Mouse (Mus musculus) heart, adult 2 months (tissue): ENCODE measurements around the gene Wfdc3. TPM values are rescaled to one million over a fixed set of nuclear protein-coding genes. Genes with fewer than 3 reads are reported as not detected.

Experiments used
- DNase-seq, 2 experiments: peaks; one replicate each; pipeline ENCODE4 v3.0.0; 2021
- H3K27ac ChIP-seq: fragments of 200-600 bp; 2 replicates; pipeline ENCODE4 v1.8.1; 2022
- H3K27me3 ChIP-seq: fragments of 200-500 bp; 2 replicates; pipeline ENCODE4 v1.6.1; 2012; ENCODE audit warnings: mild to moderate bottlenecking, low read length, inconsistent platforms, mixed read lengths; ENCODE audit not compliant: control insufficient read depth, insufficient read depth
- H3K36me3 ChIP-seq: fragments of 200-500 bp; 2 replicates; pipeline ENCODE4 v1.6.1; 2012; ENCODE audit warnings: low read length, inconsistent platforms; ENCODE audit not compliant: control insufficient read depth, insufficient read depth
- H3K4me1 ChIP-seq: fragments of 200-500 bp; 2 replicates; pipeline ENCODE4 v1.6.1; 2011; ENCODE audit warnings: low read length; ENCODE audit not compliant: control insufficient read depth, insufficient read depth
- H3K4me3 ChIP-seq: fragments of 200-600 bp; 2 replicates; pipeline ENCODE4 v1.8.1; 2022
- H3K79me2 ChIP-seq: fragments of 200-500 bp; replicated peaks from 2 replicates; pipeline ENCODE4 v1.6.1; 2012; ENCODE audit warnings: mild to moderate bottlenecking, inconsistent platforms, low read length, moderate library complexity, mixed read lengths; ENCODE audit not compliant: control insufficient read depth, insufficient read depth
- H3K9ac ChIP-seq: fragments of 200-500 bp; 2 replicates; pipeline ENCODE4 v1.6.1; 2012; ENCODE audit warnings: low read depth, mild to moderate bottlenecking, control low read depth, inconsistent platforms, low read length, mixed read lengths
- CTCF ChIP-seq: fragments of 200-600 bp; IDR thresholded peaks from 2 replicates; pipeline ENCODE4 v1.8.1; 2022; ENCODE audit warnings: antibody characterized with exemption, mild to moderate bottlenecking, moderate library complexity
- EP300 ChIP-seq: fragments of 200-500 bp; IDR thresholded peaks from 2 replicates; pipeline ENCODE4 v1.6.1; 2011; ENCODE audit warnings: low read depth, low read length, control low read depth; ENCODE audit not compliant: insufficient read depth
- POLR2A ChIP-seq: fragments of 200-500 bp; IDR thresholded peaks from 2 replicates; pipeline ENCODE4 v1.6.1; 2011; ENCODE audit warnings: mild to moderate bottlenecking, low read depth, low read length, control low read depth; ENCODE audit not compliant: insufficient read depth
- WGBS: fragments of 180-500 bp; shearing (Covaris S2); methylation state at CpG from one replicate; pipeline ENCODE4 v1.1.7; 2018; 5-methylcytosine and 5-hydroxymethylcytosine counted together
- intact Hi-C: fragments of 180-260 bp; cut with DNase I; formaldehyde crosslinking; loops from one replicate; pipeline ENCODE4 v1.15.1; 2025
- polyA plus RNA-seq: library from polyadenylated mRNA; depleted of rRNA; stranded (reverse); fragments of >200 nt; gene quantifications from 2 replicates; pipeline ENCODE4 v1.2.3, GENCODE M21; 2012; rRNA removed
- total RNA-seq, 2 experiments: library from RNA; stranded (reverse); gene quantifications; 2 replicates each; pipeline ENCODE4 v1.2.3; 2021

The Wfdc3 gene
- total and polyA plus RNA-seq, 3 experiments: 0.31 TPM; not detected in 2

DNA sequence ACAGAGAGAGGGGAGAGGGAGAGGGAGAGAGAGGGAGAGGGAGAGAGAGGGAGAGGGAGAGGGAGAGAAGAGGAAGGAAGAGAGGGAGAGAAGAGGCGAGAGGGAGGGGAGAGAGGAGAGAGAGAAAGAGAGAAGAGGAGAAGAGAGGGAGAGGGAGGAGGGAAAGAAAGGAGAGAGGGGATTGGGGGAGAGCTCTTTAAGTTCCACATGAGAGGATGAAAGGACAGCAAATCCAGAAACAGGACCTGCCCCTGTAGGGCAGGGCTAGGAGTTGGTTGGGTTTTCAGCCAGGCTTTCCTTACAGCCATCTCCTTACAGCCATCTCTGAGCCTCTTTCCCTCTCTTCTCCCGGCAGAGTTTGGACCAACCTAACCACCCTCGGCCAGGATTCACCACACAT lies 60.9 kb downstream of the Wfdc3 start, which contains the start of gene Wfdc13:
Gene Wfdc13, plus strand, starts transcription at position 301 of the 400 bp plus-strand sequence.
- Histone ChIP-seq H3K4me1 (no peaks in the 10 kb centered on the region), H3K27ac (no peak within 1 kb of the TSS), H3K79me2 (no peaks in the 10 kb centered on the region), H3K27me3 (no peaks in the 10 kb centered on the region; the same call in 1 of the 2 replicates), H3K9ac (no peak within 1 kb of the TSS), H3K36me3 (no peaks in the 10 kb centered on the region), H3K4me3 (no peak within 1 kb of the TSS)
- intact Hi-C loops: no loop called here
- TF ChIP-seq EP300 (no peak), POLR2A (no peak), CTCF (no peak)
- 61% methylated on average over 3 of the region's 3 CpGs for WGBS
- DNase-seq: no peak

Other genes with a start within 250 kb of the Wfdc3 start
- 10 to 100 TPM; 31.3 to 31.5 TPM for gene Pigt, start 248.4 kb downstream of the Wfdc3 start, total RNA-seq
- gene Pigt, start 248.4 kb downstream of the Wfdc3 start, polyA plus RNA-seq: 47.1 and 51.3 TPM in 2 replicates
- 1 to 10 TPM in 1 of 2 experiments, under 1 TPM in 1; 0.43 to 1.3 TPM for gene Wfdc2, start 183.5 kb downstream of the Wfdc3 start, total RNA-seq
- 0.50 and 78.4 TPM in 2 replicates for gene Wfdc2, start 183.5 kb downstream of the Wfdc3 start, polyA plus RNA-seq
- gene Spint3, start 172.5 kb downstream of the Wfdc3 start, total RNA-seq: not detected
- not detected in 2 replicates for gene Spint3, start 172.5 kb downstream of the Wfdc3 start, polyA plus RNA-seq
- under 1 TPM in 1 of 2 experiments, not detected in 1; 0.30 TPM for gene Wfdc6a, start 160.5 kb downstream of the Wfdc3 start, total RNA-seq
- gene Wfdc6a, start 160.5 kb downstream of the Wfdc3 start, polyA plus RNA-seq: 0.47 and 0.56 TPM in 2 replicates
- not detected for gene Eppin, start 152.3 kb downstream of the Wfdc3 start, total RNA-seq
- gene Eppin, start 152.3 kb downstream of the Wfdc3 start, polyA plus RNA-seq: 0.16 TPM in 1 of 2 replicates, not detected in the other
- gene Wfdc6b, start 132.4 kb downstream of the Wfdc3 start, total RNA-seq: not detected
- not detected in 2 replicates for gene Wfdc6b, start 132.4 kb downstream of the Wfdc3 start, polyA plus RNA-seq
- not detected for gene Wfdc8, start 132.3 kb downstream of the Wfdc3 start, total RNA-seq
- gene Wfdc8, start 132.3 kb downstream of the Wfdc3 start, polyA plus RNA-seq: not detected in 2 replicates
- gene Wfdc16, start 107.1 kb downstream of the Wfdc3 start, total RNA-seq: not detected
- gene Wfdc16, start 107.1 kb downstream of the Wfdc3 start, polyA plus RNA-seq: not detected in 2 replicates
- gene Wfdc10, start 89.9 kb downstream of the Wfdc3 start, total RNA-seq: not detected
- gene Wfdc10, start 89.9 kb downstream of the Wfdc3 start, polyA plus RNA-seq: not detected in 2 replicates
- not detected for gene Wfdc9, start 89.3 kb downstream of the Wfdc3 start, total RNA-seq
- not detected in 2 replicates for gene Wfdc9, start 89.3 kb downstream of the Wfdc3 start, polyA plus RNA-seq
- not detected for gene Wfdc11, start 71.8 kb downstream of the Wfdc3 start, total RNA-seq
- gene Wfdc11, start 71.8 kb downstream of the Wfdc3 start, polyA plus RNA-seq: not detected in 2 replicates
- not detected for gene Wfdc13, start 60.8 kb downstream of the Wfdc3 start, total RNA-seq
- 0.25 TPM in 1 of 2 replicates, not detected in the other for gene Wfdc13, start 60.8 kb downstream of the Wfdc3 start, polyA plus RNA-seq
- gene Spint4, start 47.4 kb downstream of the Wfdc3 start, total RNA-seq: not detected
- gene Spint4, start 47.4 kb downstream of the Wfdc3 start, polyA plus RNA-seq: not detected in 2 replicates
- gene Spint5, start 30.6 kb downstream of the Wfdc3 start, total RNA-seq: not detected
- not detected in 2 replicates for gene Spint5, start 30.6 kb downstream of the Wfdc3 start, polyA plus RNA-seq
- 10 to 100 TPM; 21.8 to 21.9 TPM for gene Dnttip1, start 52 bp upstream of the Wfdc3 start, total RNA-seq
- gene Dnttip1, start 52 bp upstream of the Wfdc3 start, polyA plus RNA-seq: 15.0 and 15.9 TPM in 2 replicates
- gene Ube2c, start 24.0 kb upstream of the Wfdc3 start, total RNA-seq: 1 to 10 TPM; 1.5 to 4.2 TPM
- gene Ube2c, start 24.0 kb upstream of the Wfdc3 start, polyA plus RNA-seq: 3.0 and 7.3 TPM in 2 replicates
- gene Tnnc2, start 34.0 kb upstream of the Wfdc3 start, total RNA-seq: under 1 TPM in 1 of 2 experiments, not detected in 1; 0.50 TPM
- not detected in 2 replicates for gene Tnnc2, start 34.0 kb upstream of the Wfdc3 start, polyA plus RNA-seq
- 10 to 100 TPM; 21.2 to 30.3 TPM for gene Snx21, start 39.9 kb upstream of the Wfdc3 start, total RNA-seq
- 24.7 and 29.0 TPM in 2 replicates for gene Snx21, start 39.9 kb upstream of the Wfdc3 start, polyA plus RNA-seq
- 10 to 100 TPM; 13.3 to 14.0 TPM for gene Acot8, start 59.0 kb upstream of the Wfdc3 start, total RNA-seq
- gene Acot8, start 59.0 kb upstream of the Wfdc3 start, polyA plus RNA-seq: 17.0 and 19.1 TPM in 2 replicates
- 1 to 10 TPM; 1.7 to 2.1 TPM for gene Zswim3, start 59.2 kb upstream of the Wfdc3 start, total RNA-seq
- 2.1 and 2.8 TPM in 2 replicates for gene Zswim3, start 59.2 kb upstream of the Wfdc3 start, polyA plus RNA-seq
- gene Zswim1, start 76.8 kb upstream of the Wfdc3 start, total RNA-seq: 1 to 10 TPM; 4.5 to 5.3 TPM
- 5.1 and 6.4 TPM in 2 replicates for gene Zswim1, start 76.8 kb upstream of the Wfdc3 start, polyA plus RNA-seq
- under 1 TPM; 0.60 to 0.68 TPM for gene Spata25, start 82.6 kb upstream of the Wfdc3 start, total RNA-seq
- 0.23 TPM in 1 of 2 replicates, not detected in the other for gene Spata25, start 82.6 kb upstream of the Wfdc3 start, polyA plus RNA-seq
- gene Ctsa, start 86.9 kb upstream of the Wfdc3 start, total RNA-seq: 10 to 100 TPM; 94.3 to 99.8 TPM
- gene Ctsa, start 86.9 kb upstream of the Wfdc3 start, polyA plus RNA-seq: 200 and 232 TPM in 2 replicates
- 10 to 100 TPM; 47.2 to 49.2 TPM for gene Neurl2, start 87.5 kb upstream of the Wfdc3 start, total RNA-seq
- gene Neurl2, start 87.5 kb upstream of the Wfdc3 start, polyA plus RNA-seq: 54.2 and 54.8 TPM in 2 replicates
- 10 to 100 TPM; 33.8 to 36.1 TPM for gene Pltp, start 111.8 kb upstream of the Wfdc3 start, total RNA-seq
- 57.4 and 71.2 TPM in 2 replicates for gene Pltp, start 111.8 kb upstream of the Wfdc3 start, polyA plus RNA-seq
- gene Pcif1, start 133.4 kb upstream of the Wfdc3 start, total RNA-seq: 10 to 100 TPM; 25.7 to 31.8 TPM
- 18.4 and 20.8 TPM in 2 replicates for gene Pcif1, start 133.4 kb upstream of the Wfdc3 start, polyA plus RNA-seq
- 1 to 10 TPM; 8.0 to 8.2 TPM for gene Zfp335, start 165.8 kb upstream of the Wfdc3 start, total RNA-seq
- gene Zfp335, start 165.8 kb upstream of the Wfdc3 start, polyA plus RNA-seq: 14.0 and 14.3 TPM in 2 replicates
- gene Mmp9, start 194.8 kb upstream of the Wfdc3 start, total RNA-seq: under 1 TPM; 0.93 to 0.99 TPM
- gene Mmp9, start 194.8 kb upstream of the Wfdc3 start, polyA plus RNA-seq: 3.5 and 5.1 TPM in 2 replicates
- 1 to 10 TPM; 2.2 to 2.3 TPM for gene Slc12a5, start 214.9 kb upstream of the Wfdc3 start, total RNA-seq
- 1.5 TPM in 2 replicates for gene Slc12a5, start 214.9 kb upstream of the Wfdc3 start, polyA plus RNA-seq